Mouse (Mus musculus): ENCODE data around the gene Gm20388. TPM values are rescaled to one million over a fixed set of nuclear protein-coding genes. Genes with fewer than 3 reads are reported as not detected.

Gene Gm20388
- total RNA-seq, 2 experiments from 2014 or later = 12.7 TPM; not detected in 1

- no peak for DNase-seq
Measured at GRCm38 (mm10) chr8:122924091-122924490, 3013.4 kb downstream of the Gm20388 start.

- no peak for DNase-seq
Measured at GRCm38 (mm10) chr8:122925939-122926722, 3015.5 kb downstream of the Gm20388 start.

- DNase-seq = no peak
Measured at GRCm38 (mm10) chr8:122926782-122927181, 3016.1 kb downstream of the Gm20388 start.

- no peak for DNase-seq
Measured at GRCm38 (mm10) chr8:122927841-122928240, 3017.2 kb downstream of the Gm20388 start.

- DNase-seq = no peak
Measured at GRCm38 (mm10) chr8:122928631-122929224, 3018.1 kb downstream of the Gm20388 start.

GRCm38 (mm10) chr8:122931834-122932560 lies 3021.4 kb downstream of the Gm20388 start:
- peak; percentile 76 to 82 for DNase-seq

DNA sequence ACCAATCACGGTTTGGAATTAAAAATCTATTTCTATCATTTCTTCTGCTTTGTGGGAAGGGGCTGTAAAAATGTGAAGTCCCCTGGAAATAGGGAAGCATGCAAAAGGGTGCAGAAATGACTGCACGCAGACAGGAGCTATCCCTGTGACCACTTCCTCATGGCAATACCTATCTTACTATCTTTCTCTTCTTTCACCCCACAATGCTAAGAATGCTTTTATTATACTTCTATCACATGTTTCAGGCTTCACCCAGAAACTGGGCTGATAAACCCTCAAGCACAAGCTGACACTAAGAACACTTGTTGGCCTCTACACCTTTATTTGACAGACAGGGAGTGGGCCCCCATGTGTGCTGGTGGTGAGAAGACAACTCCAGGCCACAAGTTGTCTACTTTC lies 3021.9 kb downstream of the Gm20388 start:
- DNase-seq = no peak

DNA sequence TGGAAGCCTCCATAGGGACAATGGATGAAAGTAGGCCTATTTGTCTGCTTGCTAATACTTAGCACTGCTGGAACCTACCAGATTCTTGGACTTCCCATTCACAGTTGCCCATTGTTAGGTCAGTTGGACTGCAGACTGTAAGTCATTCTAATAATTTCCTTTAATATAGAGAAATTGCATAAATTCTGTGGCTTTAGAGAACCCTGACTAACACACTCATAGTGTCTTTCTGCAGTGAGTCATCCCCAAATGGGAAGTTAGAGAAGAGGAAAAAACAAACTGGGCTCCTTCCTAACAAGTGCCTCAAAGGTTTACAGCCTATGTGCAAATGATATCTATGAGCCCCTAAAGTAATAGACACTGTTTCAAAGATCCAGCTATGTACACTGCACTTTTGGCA lies 3023.3 kb downstream of the Gm20388 start:
- DNase-seq = no peak

DNA sequence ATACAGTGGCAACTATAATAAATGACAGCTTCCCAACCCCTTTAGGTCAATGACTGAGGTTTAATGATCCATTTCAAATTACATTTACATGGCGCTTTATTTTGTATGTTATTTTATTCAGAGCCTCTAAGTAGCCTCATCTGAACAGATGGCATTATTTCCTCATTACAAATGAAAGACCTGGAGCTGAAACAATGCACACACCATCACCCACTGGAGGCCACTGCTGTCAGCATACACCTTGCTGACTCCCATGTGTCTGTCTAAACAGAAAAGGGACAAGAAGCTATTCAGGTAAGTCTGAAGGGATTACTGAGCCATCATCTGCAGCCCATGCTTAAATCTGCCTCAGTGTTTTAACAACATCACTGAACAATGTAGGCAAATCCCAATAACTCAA lies 3024.5 kb downstream of the Gm20388 start:
- no peak for DNase-seq

- DNase-seq = no peak
Measured at GRCm38 (mm10) chr8:122935912-122936311, 3025.3 kb downstream of the Gm20388 start.

DNA sequence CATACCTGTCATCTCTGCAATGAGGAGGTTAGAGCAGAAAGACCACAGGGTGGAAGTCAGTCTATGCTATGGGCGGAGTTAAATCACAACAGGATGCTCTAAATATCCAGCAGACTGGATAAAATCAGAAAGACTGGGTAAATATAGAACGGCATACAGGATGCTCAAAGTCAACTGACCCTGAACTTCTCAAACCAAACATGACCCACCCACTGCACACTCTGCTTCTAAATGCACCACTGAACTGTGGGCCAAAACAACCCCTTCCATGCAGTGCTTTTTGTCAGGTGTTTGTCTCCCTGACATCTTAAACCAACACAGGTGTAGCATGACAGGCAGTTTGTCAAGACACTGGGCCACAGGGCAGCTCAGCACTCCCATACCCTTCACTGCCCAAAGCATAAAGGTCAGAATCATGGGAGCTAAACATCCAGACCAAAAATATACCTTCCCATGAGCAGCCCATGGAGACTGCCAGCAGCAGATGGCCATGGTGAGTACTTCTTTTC lies 3027.0 kb downstream of the Gm20388 start:
- no peak for DNase-seq

DNA sequence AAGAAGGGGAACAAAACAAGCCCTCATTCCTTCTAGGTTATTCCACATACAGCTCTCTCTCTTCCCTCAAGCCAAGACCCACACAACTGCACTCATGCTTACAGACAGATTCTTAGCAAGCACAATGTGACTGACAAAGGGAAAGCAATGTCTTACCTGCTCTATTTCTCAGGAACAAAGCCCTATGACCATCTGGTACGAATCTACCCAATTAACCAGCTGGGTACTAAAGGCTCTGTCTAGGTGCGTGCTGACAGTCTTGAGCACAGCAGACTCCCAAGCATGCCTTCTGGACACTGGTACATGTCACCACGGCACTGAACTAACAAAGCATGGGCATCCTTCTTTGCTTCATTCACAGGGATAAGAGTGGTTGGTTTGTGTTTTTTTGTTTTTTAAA lies 3027.5 kb downstream of the Gm20388 start:
- no peak for DNase-seq

DNA sequence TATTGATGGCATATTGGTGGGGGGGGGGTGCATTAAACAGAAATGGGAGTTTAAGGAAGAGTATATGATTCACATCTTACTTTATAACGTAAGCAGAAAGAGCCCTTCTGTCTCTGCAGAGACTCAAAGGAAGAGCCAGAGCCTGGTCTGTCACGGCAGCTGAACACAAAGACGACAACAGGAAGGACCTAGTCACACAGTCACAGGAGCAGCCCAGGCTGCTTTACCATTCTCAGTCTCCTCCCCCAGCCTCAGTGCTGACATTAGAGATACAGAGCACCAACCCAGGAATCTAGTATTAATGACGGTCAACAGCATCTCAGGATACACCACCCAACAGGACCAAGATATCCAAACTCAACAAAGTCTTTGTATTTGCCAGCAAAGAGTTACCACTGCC lies 3027.9 kb downstream of the Gm20388 start:
- no peak for DNase-seq

DNA sequence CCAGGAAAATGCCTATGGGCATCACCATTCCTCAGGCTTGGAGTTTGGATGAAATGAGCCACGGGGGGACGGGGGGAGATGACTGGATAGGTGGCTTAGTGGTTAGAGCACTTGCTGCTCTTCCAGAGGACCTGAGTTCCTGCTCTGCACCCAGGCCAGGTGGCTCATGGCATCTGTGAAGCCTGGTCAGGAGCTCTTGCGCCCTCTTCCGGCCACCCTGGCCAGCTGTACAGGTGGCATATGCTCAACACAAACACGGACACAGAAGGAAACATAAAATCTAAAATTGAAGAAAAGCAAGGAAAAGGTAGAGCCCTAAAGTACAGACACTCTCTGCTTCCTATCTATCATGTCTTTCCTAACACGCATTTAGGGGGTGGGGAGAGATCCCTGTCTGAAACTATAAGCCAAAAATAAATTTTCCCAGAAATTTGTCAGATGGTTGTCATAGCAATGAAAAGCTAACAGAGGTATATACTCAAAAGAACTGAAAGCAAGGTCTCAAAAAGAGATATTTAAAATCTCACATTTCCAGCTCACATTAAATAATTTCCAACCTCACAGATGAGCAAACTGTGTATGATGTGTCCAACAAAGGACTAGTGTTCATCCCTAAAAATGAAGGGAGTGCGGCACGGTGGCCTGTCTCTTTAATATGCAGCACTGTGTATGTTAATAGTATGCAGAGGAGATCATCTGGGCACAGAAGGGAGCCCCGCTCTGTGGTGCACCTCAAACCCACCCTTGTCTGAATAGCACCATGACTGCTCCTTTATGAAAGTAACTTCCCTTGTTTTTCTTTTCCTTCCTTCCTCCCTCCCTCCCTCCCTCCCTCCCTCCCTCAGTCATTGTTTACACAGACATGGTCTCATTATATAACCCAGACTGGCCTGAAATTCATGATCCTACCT lies 3032.4 kb downstream of the Gm20388 start:
- DNase-seq = no peak

GRCm38 (mm10) chr8:122945775-122946174 lies 3035.1 kb downstream of the Gm20388 start:
- DNase-seq = no peak

DNA sequence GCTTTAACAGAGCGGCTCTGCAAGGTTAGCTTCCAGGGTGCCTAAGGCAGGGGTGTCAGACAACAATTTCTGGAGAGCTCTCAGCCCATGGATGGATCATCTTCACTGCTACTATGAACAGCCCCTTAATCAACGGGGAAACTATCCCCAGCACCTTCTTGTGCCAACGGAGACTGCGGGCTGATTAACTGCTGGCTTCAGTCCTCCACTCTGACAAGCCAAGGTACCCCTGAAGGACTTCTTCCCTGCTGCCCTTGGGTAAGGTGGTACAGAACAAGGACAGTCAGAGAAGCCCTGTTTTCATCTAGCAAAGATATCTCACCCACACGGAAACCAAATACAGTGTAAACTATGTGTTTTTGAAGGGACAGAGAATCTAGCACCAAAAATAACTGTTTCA lies 3039.1 kb downstream of the Gm20388 start:
- no peak for DNase-seq

- DNase-seq = no peak
Measured at GRCm38 (mm10) chr8:122951456-122951855, 3040.8 kb downstream of the Gm20388 start.

GRCm38 (mm10) chr8:122953028-122953427 lies 3042.4 kb downstream of the Gm20388 start:
- no peak for DNase-seq

DNA sequence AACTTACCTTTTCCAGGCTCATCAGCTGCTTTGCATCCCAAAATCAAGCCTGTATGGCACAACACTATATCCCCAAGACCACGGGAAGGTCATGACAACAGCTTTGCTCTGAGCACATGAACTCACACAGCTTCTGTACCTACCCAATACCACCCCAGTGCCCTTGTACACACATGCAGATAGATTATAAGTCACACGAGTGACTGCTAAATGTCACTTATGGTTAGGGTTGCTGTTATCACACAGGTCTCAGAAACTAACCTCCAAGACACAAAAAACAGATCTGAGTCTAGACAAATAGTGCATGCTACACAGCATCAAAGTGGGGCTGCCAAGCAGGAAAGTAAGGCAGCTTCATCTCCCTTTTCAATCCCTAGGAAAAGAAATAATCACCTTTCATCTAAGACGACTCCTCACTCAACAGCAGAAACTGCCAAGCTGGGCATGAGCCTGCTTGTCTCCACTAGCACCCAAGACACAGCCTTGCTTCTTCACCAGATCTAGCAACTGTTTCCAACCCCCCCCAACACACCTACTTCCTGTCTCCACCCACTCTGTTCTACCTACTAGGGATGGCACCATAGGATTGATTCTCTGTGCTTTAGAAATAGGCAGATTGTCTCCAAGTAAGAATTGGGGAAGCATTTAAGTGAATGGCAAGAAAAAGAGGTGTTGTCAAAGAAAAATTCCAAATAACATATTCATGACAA lies 3043.6 kb downstream of the Gm20388 start:
- DNase-seq = no peak

GRCm38 (mm10) chr8:122955195-122955594 lies 3044.6 kb downstream of the Gm20388 start:
- no peak for DNase-seq

DNA sequence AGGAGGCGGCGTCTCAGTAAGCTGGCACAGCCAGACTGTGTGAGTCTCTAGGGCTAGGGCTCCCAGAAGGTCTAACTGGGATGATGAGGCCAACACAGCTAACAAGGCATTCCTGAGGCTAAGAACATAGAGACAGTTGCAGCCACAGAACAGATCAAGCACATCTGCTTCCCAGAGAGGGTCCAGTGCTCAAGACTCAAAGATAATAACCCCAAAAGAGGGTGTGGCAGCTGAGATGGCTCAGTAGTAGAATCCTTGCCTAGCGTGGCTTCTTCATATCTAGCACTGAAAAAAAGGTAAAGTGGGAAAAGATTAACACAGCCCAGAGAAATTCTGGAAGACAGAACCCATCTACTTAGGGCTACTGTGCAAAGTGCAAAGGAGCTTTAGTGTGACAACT lies 3045.4 kb downstream of the Gm20388 start:
- DNase-seq = no peak

DNA sequence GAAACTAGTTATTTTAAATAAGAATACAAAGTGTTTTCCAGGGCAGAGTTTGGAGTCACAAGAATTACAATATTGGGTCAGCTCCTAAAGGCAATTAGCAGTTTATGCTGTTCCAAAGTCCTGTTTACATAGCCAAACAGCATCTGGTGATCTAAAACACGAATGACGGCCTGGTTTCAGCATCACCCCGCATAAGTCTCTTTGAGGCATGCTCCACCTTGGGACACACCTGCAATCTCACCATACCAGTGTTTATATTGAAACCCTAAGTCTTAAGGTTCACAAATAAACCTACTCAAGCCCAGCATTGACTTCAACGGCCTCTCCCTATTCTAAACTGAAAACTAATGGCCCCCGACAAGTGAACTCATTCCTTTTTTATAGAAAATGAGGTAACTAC lies 3049.7 kb downstream of the Gm20388 start:
- no peak for DNase-seq
